ENCODE assay signal across 8 mouse cellular contexts in genomic region chr14:99099967-99100587, GRCm38 (mm10). TPM values are rescaled to one million over a fixed set of nuclear protein-coding genes. Genes with fewer than 3 reads are reported as not detected.
A peak's percentile ranks its signal among the peaks of the same experiment; 100 is the strongest.
DNase-seq lines count a peak whose midpoint lies in the region; ATAC-seq lines count a peak whose summit lies in the region.

No protein-coding gene starts in this region.

- WGBS in intestine, embryonic 16.5 days, result 6% methylated on average over 20 of the region's 20 CpGs
- 7% methylated on average over 20 of the region's 20 CpGs for WGBS in midbrain, embryonic 14.5 days

- H3K4me2 ChIP-seq in intestine, embryonic 16.5 days (ENCODE audit: low read depth, low read length), result peak overlapping the region; percentile 60
- peak overlapping the region; percentile 66 for H3K4me2 ChIP-seq in midbrain, embryonic 14.5 days (ENCODE audit: low read length)

- DNase-seq in embryo, embryonic 10.5 days (ENCODE audit: low spot score), result peak; percentile 33
- no peak for DNase-seq in embryo, embryonic 9.5 days (ENCODE audit: extremely low spot score)
- peak; percentile 43 for DNase-seq in thymus, postnatal 14 days
- DNase-seq in thymus, postnatal 4 days, result no peak
- DNase-seq in midbrain, embryonic 14.5 days, result no peak
- DNase-seq in urinary bladder, adult 18-20 months (ENCODE audit: low spot score in 2 of 2), result no peak
- DNase-seq in layer of hippocampus, postnatal 14 days (ENCODE audit: low spot score in 2 of 2), result no peak

- no peaks in the 10 kb centered on the region for H3K27me3 ChIP-seq in intestine, embryonic 16.5 days (replicated peaks; ENCODE audit: control insufficient read depth, insufficient read depth, low read length)
- H3K27me3 ChIP-seq in midbrain, embryonic 14.5 days (ENCODE audit: control insufficient read depth, insufficient read depth, low read length), result no peaks in the 10 kb centered on the region

- H3K4me1 ChIP-seq in intestine, embryonic 16.5 days (ENCODE audit: control insufficient read depth, insufficient read depth, low read length), result peaks cover 7% of the 10 kb centered on the region
- H3K4me1 ChIP-seq in midbrain, embryonic 14.5 days (ENCODE audit: control insufficient read depth, insufficient read depth, low read length), result peaks cover 7% of the 10 kb centered on the region

- ATAC-seq in intestine, embryonic 16.5 days, result peak; percentile 21; the same call in 1 of the 2 replicates
- no peak for ATAC-seq in midbrain, embryonic 14.5 days (ENCODE audit: low FRiP score, low TSS enrichment)

- H3K36me3 ChIP-seq in intestine, embryonic 16.5 days (ENCODE audit: control insufficient read depth, insufficient read depth, low read length), result peaks cover 12% of the 10 kb centered on the region; the same call in 1 of the 2 replicates
- peaks cover 41% of the 10 kb centered on the region for H3K36me3 ChIP-seq in midbrain, embryonic 14.5 days (ENCODE audit: control insufficient read depth, insufficient read depth, low read length)

- H3K9me3 ChIP-seq in intestine, embryonic 16.5 days (ENCODE audit: control insufficient read depth, low read length), result no peaks in the 10 kb centered on the region
- no peaks in the 10 kb centered on the region for H3K9me3 ChIP-seq in midbrain, embryonic 14.5 days (ENCODE audit: control insufficient read depth, low read length)

- H3K4me3 ChIP-seq in intestine, embryonic 16.5 days (ENCODE audit: low read length), result peak overlapping the region; percentile 99
- H3K4me3 ChIP-seq in midbrain, embryonic 14.5 days (replicated peaks; ENCODE audit: low read depth, low read length), result peak overlapping the region; percentile 94

- peak overlapping the region; percentile 71 for H3K9ac ChIP-seq in intestine, embryonic 16.5 days (ENCODE audit: low read depth, low read length)
- H3K9ac ChIP-seq in midbrain, embryonic 14.5 days (replicated peaks; ENCODE audit: low read length), result peak overlapping the region; percentile 93

- H3K27ac ChIP-seq in intestine, embryonic 16.5 days (ENCODE audit: low read length), result no peak overlapping the region
- no peak overlapping the region for H3K27ac ChIP-seq in midbrain, embryonic 14.5 days (replicated peaks; ENCODE audit: low read depth, low read length)

RNA-seq across cellular contexts. Expression of gene Dis3, which starts 0.5 kb away (rescaled TPM):
- 19.8 and 21.4 TPM in 2 replicates for polyA plus RNA-seq in intestine, embryonic 16.5 days (2015; fragmentation: Nextera tagmentation; extraction: Ambion mirVana)
- 23.5 and 34.2 TPM in 2 replicates for polyA plus RNA-seq in midbrain, embryonic 14.5 days (2014; fragmentation: Nextera tagmentation; extraction: Ambion mirVana)
- 10 to 100 TPM; 20.8 to 21.7 TPM for total RNA-seq in layer of hippocampus, postnatal 14 days (2021)

RNA-seq across cellular contexts. Expression of gene Pibf1, which starts 0.9 kb away (rescaled TPM):
- 12.5 and 13.3 TPM in 2 replicates for polyA plus RNA-seq in intestine, embryonic 16.5 days (2015; fragmentation: Nextera tagmentation; extraction: Ambion mirVana)
- 18.5 and 19.3 TPM in 2 replicates for polyA plus RNA-seq in midbrain, embryonic 14.5 days (2014; fragmentation: Nextera tagmentation; extraction: Ambion mirVana)
- total RNA-seq in layer of hippocampus, postnatal 14 days (2021), result 10 to 100 TPM; 12.3 to 14.3 TPM

RNA-seq across cellular contexts. Expression of gene Bora, which starts 54.1 kb away (rescaled TPM):
- polyA plus RNA-seq in intestine, embryonic 16.5 days (2015; fragmentation: Nextera tagmentation; extraction: Ambion mirVana), result 47.7 and 60.1 TPM in 2 replicates
- 10.6 and 16.4 TPM in 2 replicates for polyA plus RNA-seq in midbrain, embryonic 14.5 days (2014; fragmentation: Nextera tagmentation; extraction: Ambion mirVana)
- total RNA-seq in layer of hippocampus, postnatal 14 days (2021), result 1 to 10 TPM; 2.8 to 3.3 TPM

RNA-seq across cellular contexts. Expression of gene Mzt1, which starts 54.1 kb away (rescaled TPM):
- 48.8 and 55.6 TPM in 2 replicates for polyA plus RNA-seq in intestine, embryonic 16.5 days (2015; fragmentation: Nextera tagmentation; extraction: Ambion mirVana)
- 108 and 112 TPM in 2 replicates for polyA plus RNA-seq in midbrain, embryonic 14.5 days (2014; fragmentation: Nextera tagmentation; extraction: Ambion mirVana)
- total RNA-seq in layer of hippocampus, postnatal 14 days (2021), result 10 to 100 TPM; 52.1 to 55.2 TPM

Comparison
In these comparisons a context has a peak if more than half of its experiments do, and no peak if none do; other contexts are left out.
1. DNase-seq: peak in embryo, embryonic 10.5 days (single experiment) and thymus, postnatal 14 days (single experiment); none in embryo, embryonic 9.5 days (single experiment), thymus, postnatal 4 days (single experiment), midbrain, embryonic 14.5 days (single experiment), urinary bladder, adult 18-20 months (0 of 2) and layer of hippocampus, postnatal 14 days (0 of 2).